Mouse (Mus musculus) G1E-ER4 (cell line): Measurements from ENCODE around the gene Pabpc4. TPM values are rescaled to one million over a fixed set of nuclear protein-coding genes. Genes with fewer than 3 reads are reported as not detected.

ENCODE experiments used
- GATA1 ChIP-seq: IDR thresholded peaks from one replicate; pipeline ENCODE4 v1.8.0; 2012; ENCODE audit warnings: low read length, inconsistent platforms
- polyA plus RNA-seq: library from polyadenylated mRNA; stranded (reverse); fragments of >175 nt; gene quantifications from 2 replicates; pipeline ENCODE4 v1.2.3, GENCODE M21; 2012

Gene Pabpc4
- polyA plus RNA-seq: 1,016 and 1,164 TPM in 2 replicates

DNA sequence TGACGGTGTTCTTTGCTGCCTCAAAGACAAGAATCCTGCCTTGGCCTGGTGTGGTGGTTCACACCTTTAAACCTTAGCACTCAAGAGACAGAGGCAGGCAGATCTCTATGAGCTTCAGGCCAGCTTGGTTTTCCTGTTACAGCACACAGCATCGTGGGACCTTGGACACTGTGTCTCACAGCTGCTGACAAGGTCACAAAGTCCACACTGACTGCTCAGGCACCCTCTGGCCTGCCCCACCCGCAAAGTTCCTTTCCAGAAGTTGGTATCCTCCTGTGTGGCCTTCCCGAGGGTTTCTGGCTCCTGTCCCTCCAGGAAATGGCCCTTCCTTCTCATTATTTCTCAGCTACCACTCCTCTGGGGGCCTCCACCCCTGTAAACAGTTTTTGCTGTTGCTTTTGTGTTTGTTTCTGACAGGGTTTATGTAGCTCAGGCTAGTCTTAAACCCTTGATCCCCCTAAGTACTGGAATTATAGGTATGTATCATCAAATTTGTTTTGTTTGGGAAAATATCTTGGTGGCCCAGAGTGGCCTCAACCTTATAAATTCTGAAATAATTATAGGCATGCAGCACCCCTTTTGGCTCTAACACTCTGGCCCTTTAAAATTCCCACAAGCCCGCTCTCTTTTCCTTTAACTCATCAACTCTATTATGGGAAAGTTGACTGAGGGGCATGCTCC is at the start of gene Pabpc4:
Pabpc4 (plus strand) TSS at position 631 of the 681 bp plus-strand sequence.
- TF ChIP-seq GATA1: no peak

DNA sequence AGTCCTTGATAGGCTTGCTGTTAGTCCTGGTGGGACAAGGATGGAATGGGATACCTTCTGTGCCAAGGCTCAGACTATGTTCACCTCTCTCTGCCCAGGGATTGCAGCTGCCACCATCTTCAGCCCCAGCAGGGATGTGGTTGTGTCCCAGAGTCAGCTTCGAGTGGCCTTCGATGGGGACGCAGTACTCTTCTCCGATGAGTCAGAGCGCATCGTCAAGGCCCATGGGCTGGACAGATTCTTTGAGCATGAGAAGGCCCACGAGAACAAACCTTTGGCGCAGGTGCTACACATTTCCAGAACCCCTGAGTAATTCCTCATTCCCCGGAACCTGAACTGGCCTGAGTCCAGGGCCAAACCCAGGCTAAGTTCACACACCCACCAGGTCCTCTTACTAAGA is 48.2 kb upstream of the Pabpc4 start:
- TF ChIP-seq GATA1: no peak

DNA sequence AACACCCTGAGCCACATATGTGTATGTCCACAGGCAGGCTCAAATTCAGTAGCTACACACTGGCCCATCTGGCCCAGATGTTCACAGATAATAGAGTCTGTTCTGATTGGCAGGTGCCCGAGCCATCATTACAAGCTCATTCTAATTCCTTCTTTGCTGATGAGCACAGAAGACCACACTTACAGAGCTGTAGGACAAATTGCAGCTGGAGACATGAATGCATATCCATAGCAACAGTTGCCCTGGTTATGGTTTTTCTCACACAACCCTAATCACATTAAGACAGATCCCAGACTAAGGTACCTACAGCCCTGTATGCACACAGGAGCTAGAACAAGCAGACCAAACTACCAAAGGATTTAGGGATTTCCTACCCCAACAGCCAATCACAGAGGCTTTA is 46.8 kb upstream of the Pabpc4 start:
- TF ChIP-seq GATA1: no peak

- no peak for TF ChIP-seq GATA1
Measured at GRCm38 (mm10) chr4:123216782-123217181, 45.4 kb upstream of the Pabpc4 start.

DNA sequence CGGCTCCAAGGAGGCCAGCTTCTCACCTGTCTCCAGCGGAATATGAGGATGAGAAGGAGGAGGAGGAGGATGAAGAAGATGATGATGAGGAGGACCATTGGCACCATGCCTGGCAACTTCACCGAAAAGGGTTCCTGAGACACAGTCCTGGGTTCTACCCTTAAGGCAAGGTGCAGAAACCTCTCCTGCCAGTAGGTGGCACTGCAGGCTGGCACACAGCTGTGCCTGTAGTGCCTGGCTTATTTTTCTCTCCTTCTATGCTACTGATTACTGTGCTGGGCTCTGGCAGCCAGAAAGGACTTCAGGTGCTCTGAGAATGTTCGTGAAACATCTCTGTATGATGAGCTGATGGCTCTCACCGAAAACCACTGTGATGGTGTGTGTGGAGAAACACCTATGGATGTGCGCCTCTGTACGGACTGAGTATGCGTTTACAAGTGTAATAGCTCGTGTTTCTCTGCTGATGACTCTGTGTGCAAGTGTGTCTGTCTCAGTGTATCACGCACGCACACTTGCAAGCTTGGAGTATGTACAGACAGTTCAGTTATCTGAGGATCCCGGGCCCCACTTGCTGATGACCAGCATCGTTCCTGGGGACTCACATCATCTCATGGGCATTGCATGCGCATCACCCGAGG is 42.3 kb upstream of the Pabpc4 start:
- no peak for TF ChIP-seq GATA1

- no peak for TF ChIP-seq GATA1
Measured at GRCm38 (mm10) chr4:123220637-123221036, 41.5 kb upstream of the Pabpc4 start.

DNA sequence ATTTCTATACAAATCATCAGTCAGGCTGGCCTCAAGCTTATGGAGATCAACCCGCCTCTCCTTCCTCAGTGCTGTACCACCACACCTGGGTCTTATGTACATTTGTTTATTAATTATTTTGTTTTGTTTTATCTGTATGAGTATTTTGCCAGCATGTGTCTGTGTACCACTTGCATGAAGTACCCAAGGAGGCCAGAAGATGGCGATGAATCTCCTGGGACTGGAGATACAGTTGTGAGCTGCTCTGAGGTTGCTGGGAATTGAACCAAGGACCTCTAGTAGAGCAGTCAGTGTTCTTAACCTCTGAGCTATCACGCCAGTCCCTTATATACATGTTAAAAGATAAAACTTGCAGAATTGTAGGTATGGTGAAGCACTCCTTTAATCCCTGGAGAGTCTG is 38.8 kb upstream of the Pabpc4 start:
- no peak for TF ChIP-seq GATA1

GRCm38 (mm10) chr4:123225718-123226403 is 36.3 kb upstream of the Pabpc4 start:
- no peak for TF ChIP-seq GATA1

GRCm38 (mm10) chr4:123227707-123228106 is 34.4 kb upstream of the Pabpc4 start:
- no peak for TF ChIP-seq GATA1

DNA sequence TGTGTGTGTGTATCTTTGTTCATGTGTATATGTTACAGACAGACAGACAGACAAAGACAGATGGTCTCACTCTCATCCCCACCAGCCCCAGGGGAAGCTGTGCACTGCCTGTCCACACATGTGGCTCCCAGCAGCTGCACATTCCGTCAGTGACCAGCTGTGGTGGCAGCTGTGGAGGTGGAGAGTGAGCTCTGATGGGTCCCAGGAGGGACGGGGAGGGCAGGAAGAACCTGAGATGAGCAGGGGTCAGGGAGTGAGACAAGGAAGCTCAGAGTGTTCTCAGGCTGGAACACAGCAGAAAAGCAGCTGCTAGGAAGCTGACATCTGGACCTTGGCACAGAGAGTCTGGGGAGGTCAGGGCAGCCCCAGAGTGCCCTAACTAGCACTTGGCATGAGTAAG is 33.9 kb upstream of the Pabpc4 start:
- no peak for TF ChIP-seq GATA1

DNA sequence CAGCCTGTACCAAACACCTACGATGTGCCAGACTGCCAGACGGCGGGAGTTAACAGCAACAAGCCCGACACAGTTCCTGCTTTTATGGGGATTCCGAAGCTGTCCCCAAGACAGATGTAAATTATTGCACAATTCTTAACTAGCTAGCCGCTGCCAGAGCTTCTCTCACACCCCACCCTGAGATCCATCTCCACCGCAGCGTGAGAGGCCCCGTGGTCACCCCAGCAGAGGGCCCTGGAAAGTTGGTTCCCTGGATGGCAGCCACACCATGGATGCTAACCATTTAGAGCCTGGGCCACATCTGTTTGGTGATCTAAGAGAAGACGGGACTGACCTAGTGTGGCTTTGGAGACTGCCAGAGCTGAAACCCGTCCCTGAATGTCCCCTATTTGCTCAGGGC is 33.0 kb upstream of the Pabpc4 start:
- no peak for TF ChIP-seq GATA1

DNA sequence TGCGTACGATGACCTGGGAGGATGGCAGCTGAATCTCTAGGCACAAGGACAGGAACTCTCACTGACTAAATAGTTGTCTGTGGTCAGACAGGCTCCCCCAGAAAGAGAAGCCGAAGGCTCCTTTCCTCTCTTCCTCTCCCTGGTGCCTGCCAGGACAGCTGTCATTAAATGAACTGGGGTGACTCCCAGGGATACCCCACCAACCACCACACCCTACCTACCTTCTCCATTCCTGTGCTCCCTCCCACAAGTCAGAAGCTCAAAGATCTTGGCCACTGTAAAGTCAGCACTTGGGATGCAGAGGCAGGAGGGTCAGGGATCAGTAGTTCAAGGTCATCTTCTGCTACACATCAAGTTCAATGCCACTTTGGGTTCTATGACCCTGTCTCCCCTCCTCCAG is 29.3 kb upstream of the Pabpc4 start:
- no peak for TF ChIP-seq GATA1

GRCm38 (mm10) chr4:123233492-123234084 is 28.6 kb upstream of the Pabpc4 start, which contains the start of gene Heyl:
Heyl (plus strand) TSS chr4:123233556.
- no peak for TF ChIP-seq GATA1

DNA sequence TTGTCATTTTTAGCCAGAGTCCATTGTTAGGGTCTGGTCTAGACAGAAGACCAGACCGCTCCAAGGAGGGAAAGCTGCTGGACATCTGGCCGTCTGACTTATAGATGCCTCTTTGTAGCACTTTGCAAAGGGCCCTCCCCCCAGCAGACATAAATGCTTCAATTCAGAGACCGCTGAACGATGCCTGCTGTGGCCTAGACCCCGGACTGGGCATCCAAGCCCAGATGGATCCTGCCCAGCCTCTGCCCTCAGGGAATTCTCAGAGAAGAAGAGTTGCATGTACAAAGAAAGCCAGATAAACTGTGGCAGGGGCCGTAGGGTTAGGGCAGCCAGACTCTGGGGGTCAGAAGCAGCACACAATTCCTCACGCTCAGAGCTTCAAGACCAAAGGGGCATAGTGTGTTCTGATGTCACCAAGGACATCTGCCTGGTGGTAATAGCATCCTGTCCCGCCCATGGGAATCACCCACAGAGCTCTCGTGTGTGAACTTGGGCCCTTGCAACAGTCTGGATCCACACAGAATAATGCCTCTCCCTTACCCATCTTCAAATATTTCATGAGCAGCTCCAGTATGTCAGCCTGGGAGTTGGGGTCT is 26.2 kb upstream of the Pabpc4 start:
- no peak for TF ChIP-seq GATA1

- TF ChIP-seq GATA1: no peak
Measured at GRCm38 (mm10) chr4:123236431-123237031, 25.6 kb upstream of the Pabpc4 start.
